In the genomic region with DNA sequence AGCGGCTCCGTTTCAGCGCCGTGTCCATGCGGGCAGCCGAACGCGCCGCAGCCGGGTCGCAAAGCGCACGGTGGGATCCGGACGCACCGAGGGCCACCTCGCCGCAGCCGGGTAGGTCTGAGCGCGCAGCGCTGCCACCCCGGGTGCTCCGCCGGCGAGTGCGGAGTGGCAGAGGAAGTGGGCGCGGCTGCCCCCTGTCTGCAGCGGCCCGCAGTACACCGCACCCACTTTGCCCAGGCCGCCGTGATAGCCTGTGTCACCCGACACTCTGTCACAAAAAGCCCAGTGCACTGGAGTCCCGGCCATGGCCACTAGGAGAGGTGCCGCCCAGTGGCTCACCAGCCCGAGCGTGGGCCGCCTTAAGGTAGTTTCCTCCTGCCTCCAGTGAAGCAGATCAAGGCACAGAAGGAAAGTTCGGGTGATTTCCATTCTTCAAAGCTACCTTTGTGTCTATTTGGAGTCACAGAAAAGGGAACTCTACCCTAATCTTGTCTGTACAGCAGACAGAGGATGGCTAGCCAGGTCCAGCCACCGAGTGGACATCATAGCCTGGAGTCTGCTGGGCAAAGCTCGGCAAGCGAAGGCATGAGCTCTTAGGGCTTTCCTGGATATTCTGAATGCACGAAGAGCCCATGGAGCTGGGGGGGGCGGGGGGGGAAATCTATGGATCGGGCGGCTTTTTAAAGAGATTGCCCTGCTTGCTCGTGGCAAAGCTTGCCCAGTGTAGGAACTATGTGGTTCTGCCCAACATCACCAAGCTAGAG, we compare ENCODE assay signal across 8 mouse cellular contexts. TPM values are rescaled to one million over a fixed set of nuclear protein-coding genes. Genes with fewer than 3 reads are reported as not detected.
DNase-seq lines count a peak whose midpoint lies in the region; ATAC-seq and TF ChIP-seq lines count a peak whose summit lies in the region.

A gene (minus strand): TSS at position 149 of the 764 bp plus-strand sequence.

- peak within 1 kb of the TSS; percentile 88 for H3K9ac ChIP-seq in forebrain, embryonic 13.5 days
- peak within 1 kb of the TSS; percentile 80 for H3K9ac ChIP-seq in heart, postnatal 0 days (replicated peaks; ENCODE audit: low read depth, low read length)
- peak within 1 kb of the TSS; percentile 55 for H3K9ac ChIP-seq in liver, embryonic 14.5 days (replicated peaks)
- peak within 1 kb of the TSS; percentile 76 for H3K9ac ChIP-seq in stomach, embryonic 15.5 days

- H3K36me3 ChIP-seq in forebrain, embryonic 13.5 days (ENCODE audit: poor library complexity, severe bottlenecking): no peaks in the 10 kb centered on the region
- H3K36me3 ChIP-seq in heart, postnatal 0 days (replicated peaks; ENCODE audit: control insufficient read depth, insufficient read depth, low read length): no peaks in the 10 kb centered on the region
- H3K36me3 ChIP-seq in liver, embryonic 14.5 days (replicated peaks; ENCODE audit: control insufficient read depth, insufficient read depth, low read depth): no peaks in the 10 kb centered on the region
- no peaks in the 10 kb centered on the region for H3K36me3 ChIP-seq in stomach, embryonic 15.5 days

- WGBS in forebrain, embryonic 13.5 days: 8% methylated on average over 49 of the region's 49 CpGs
- WGBS in heart, postnatal 0 days: 7% methylated on average over 49 of the region's 49 CpGs
- WGBS in liver, embryonic 14.5 days (ENCODE audit: insufficient replicate concordance): 8% methylated on average over 49 of the region's 49 CpGs
- WGBS in stomach, embryonic 15.5 days: 7% methylated on average over 49 of the region's 49 CpGs

- peak; percentile 95 for ATAC-seq in cerebellum, adult (ENCODE audit: insufficient number of reproducible peaks, low FRiP score, low TSS enrichment)
- ATAC-seq in forebrain, embryonic 13.5 days: peak; percentile 96
- peak; percentile 95 for ATAC-seq in heart, postnatal 0 days (ENCODE audit: insufficient read depth, low read depth)
- peak; percentile 85 for ATAC-seq in liver, embryonic 14.5 days (ENCODE audit: insufficient read depth)
- ATAC-seq in stomach, embryonic 15.5 days (ENCODE audit: insufficient read depth, low FRiP score, low read depth): peak; percentile 89

- H3K27ac ChIP-seq in forebrain, embryonic 13.5 days: peak within 1 kb of the TSS; percentile 84
- peak within 1 kb of the TSS; percentile 65 for H3K27ac ChIP-seq in heart, postnatal 0 days (ENCODE audit: low read depth)
- H3K27ac ChIP-seq in liver, embryonic 14.5 days: no peak within 1 kb of the TSS
- peak within 1 kb of the TSS; percentile 54 for H3K27ac ChIP-seq in stomach, embryonic 15.5 days

- H3K4me2 ChIP-seq in forebrain, embryonic 13.5 days: peak within 1 kb of the TSS; percentile 85
- peak within 1 kb of the TSS; percentile 94 for H3K4me2 ChIP-seq in heart, postnatal 0 days (ENCODE audit: low read depth, low read length)
- peak within 1 kb of the TSS; percentile 74 for H3K4me2 ChIP-seq in liver, embryonic 14.5 days (ENCODE audit: low read depth)
- H3K4me2 ChIP-seq in stomach, embryonic 15.5 days: peak within 1 kb of the TSS; percentile 86

- TF ChIP-seq CTCF in heart, postnatal 0 days (IDR thresholded peaks at IDR 0.05; ENCODE audit: low read depth): peak; percentile 92
- peak; percentile 91 for TF ChIP-seq CTCF in liver, embryonic 14.5 days (IDR thresholded peaks at IDR 0.05; ENCODE audit: low read depth)

- no peaks in the 10 kb centered on the region for H3K27me3 ChIP-seq in forebrain, embryonic 13.5 days
- no peaks in the 10 kb centered on the region for H3K27me3 ChIP-seq in heart, postnatal 0 days (ENCODE audit: control insufficient read depth, insufficient read depth, low read length)
- H3K27me3 ChIP-seq in liver, embryonic 14.5 days (ENCODE audit: control insufficient read depth, insufficient read depth, low read length): peaks cover 18% of the 10 kb centered on the region
- no peaks in the 10 kb centered on the region for H3K27me3 ChIP-seq in stomach, embryonic 15.5 days (replicated peaks)

- TF ChIP-seq EP300 in heart, postnatal 0 days (IDR thresholded peaks at IDR 0.05; ENCODE audit: low read depth): peak; percentile 73; the same call in 1 of the 2 replicates
- TF ChIP-seq EP300 in liver, embryonic 14.5 days (IDR thresholded peaks at IDR 0.05; ENCODE audit: low read depth): no peak

- no peaks in the 10 kb centered on the region for H3K9me3 ChIP-seq in forebrain, embryonic 13.5 days (replicated peaks)
- no peaks in the 10 kb centered on the region for H3K9me3 ChIP-seq in heart, postnatal 0 days (replicated peaks; ENCODE audit: control insufficient read depth, low read length)
- no peaks in the 10 kb centered on the region for H3K9me3 ChIP-seq in liver, embryonic 14.5 days (ENCODE audit: control insufficient read depth, low read length)
- no peaks in the 10 kb centered on the region for H3K9me3 ChIP-seq in stomach, embryonic 15.5 days

- H3K4me3 ChIP-seq in forebrain, embryonic 13.5 days: peak within 1 kb of the TSS; percentile 65
- H3K4me3 ChIP-seq in heart, postnatal 0 days (ENCODE audit: low read depth, low read length): peak within 1 kb of the TSS; percentile 85
- H3K4me3 ChIP-seq in liver, embryonic 14.5 days (ENCODE audit: insufficient read depth in 1 of 2, low read depth in 2 of 2, low read length in 2 of 2): peak within 1 kb of the TSS; percentile 49 to 59
- peak within 1 kb of the TSS; percentile 91 for H3K4me3 ChIP-seq in stomach, embryonic 15.5 days (replicated peaks)

- peak; percentile 84 for DNase-seq in ES-CJ7 (ENCODE audit: low read depth, low spot score)
- DNase-seq in heart, postnatal 0 days (ENCODE audit: low spot score): peak; percentile 92
- peak; percentile 94 to 97 for DNase-seq in kidney, postnatal 36 days
- DNase-seq in liver, embryonic 14.5 days (ENCODE audit: low read depth in 3 of 3, low spot score in 3 of 3): peak; percentile 59 to 65 (median 60)
- DNase-seq in neural tube, embryonic 10.5 days (ENCODE audit: extremely low spot score, low spot score): peak; percentile 90

- peaks cover 25% of the 10 kb centered on the region for H3K4me1 ChIP-seq in forebrain, embryonic 13.5 days
- peaks cover 20% of the 10 kb centered on the region for H3K4me1 ChIP-seq in heart, postnatal 0 days (ENCODE audit: control insufficient read depth, insufficient read depth)
- H3K4me1 ChIP-seq in liver, embryonic 14.5 days (replicated peaks; ENCODE audit: control insufficient read depth in 2 of 2, insufficient read depth in 2 of 2, low read length in 1 of 2): peaks cover 6 to 18% of the 10 kb centered on the region in 2 experiments
- peaks cover 22% of the 10 kb centered on the region; the same call in 1 of the 2 replicates for H3K4me1 ChIP-seq in stomach, embryonic 15.5 days

RNA-seq across cellular contexts. Expression of the gene that starts here (rescaled TPM):
- 66.9 and 75.0 TPM in 2 replicates for polyA plus RNA-seq in forebrain, embryonic 13.5 days (2015; fragmentation: Nextera tagmentation; extraction: Ambion mirVana)
- 10.2 and 14.2 TPM in 2 replicates for total RNA-seq in heart, postnatal 0 days (2014; rRNA removed; ENCODE audit: low replicate concordance)
- 37.6 and 43.4 TPM in 2 replicates for polyA plus RNA-seq in heart, postnatal 0 days (2015; fragmentation: Nextera tagmentation; extraction: Ambion mirVana)
- polyA plus RNA-seq in liver, embryonic 14.5 days (2012; rRNA removed): 9.8 and 14.7 TPM in 2 replicates
- polyA plus RNA-seq in liver, embryonic 14.5 days (2014; fragmentation: Nextera tagmentation; extraction: Ambion mirVana): 6.4 and 6.9 TPM in 2 replicates
- 19.8 and 22.0 TPM in 2 replicates for polyA plus RNA-seq in stomach, embryonic 15.5 days (2015; fragmentation: Nextera tagmentation; extraction: Ambion mirVana)
